Mouse (Mus musculus) cerebellum, postnatal 14 days (tissue): ENCODE measurements around the gene Pkd1l2.

Experiments
- DNase-seq, 2 experiments: peaks; one replicate each; pipeline ENCODE4 v3.0.0; 2021; ENCODE audit warnings: mixed read lengths in 2 of 2

Gene Pkd1l2

DNA sequence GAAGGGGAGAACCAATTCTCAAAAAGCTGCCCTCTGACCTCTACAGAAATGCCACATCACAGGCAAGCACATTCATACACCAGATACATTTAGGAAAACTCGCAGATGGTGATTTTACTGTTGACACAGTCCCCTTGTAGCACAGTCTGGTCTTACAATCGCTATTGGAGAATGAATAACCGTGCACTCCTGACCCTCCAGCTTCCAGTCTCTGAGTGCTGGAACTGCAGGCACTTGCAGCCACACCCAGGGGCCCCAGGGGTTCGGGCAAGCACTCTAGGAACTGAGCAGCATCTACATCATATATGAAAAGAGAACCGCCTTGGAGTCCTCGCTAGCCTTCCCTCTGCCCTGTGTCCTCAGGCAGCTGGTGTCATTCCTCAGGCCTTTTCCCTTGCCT is 50.8 kb downstream of the Pkd1l2 start:
- no peak for DNase-seq

DNA sequence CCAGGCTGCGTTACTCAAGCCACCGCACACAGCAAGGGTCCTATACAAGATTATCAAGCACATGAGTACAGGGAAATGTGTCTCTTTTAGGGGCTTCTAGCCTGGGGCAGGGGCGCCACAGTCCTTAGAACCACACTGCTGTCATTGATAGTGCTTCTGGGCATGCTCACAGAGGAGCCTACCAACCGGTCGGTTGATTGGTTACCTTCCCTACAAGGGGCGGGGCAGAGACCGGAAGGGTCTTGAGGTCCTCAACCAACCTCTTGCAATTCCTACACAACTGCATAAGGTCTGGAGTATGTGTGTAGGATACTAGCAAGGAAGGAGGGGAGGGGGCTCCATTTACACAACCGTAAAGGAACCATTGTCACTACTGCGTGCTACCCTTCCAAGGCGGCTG is 53.6 kb downstream of the Pkd1l2 start:
- no peak for DNase-seq

DNA sequence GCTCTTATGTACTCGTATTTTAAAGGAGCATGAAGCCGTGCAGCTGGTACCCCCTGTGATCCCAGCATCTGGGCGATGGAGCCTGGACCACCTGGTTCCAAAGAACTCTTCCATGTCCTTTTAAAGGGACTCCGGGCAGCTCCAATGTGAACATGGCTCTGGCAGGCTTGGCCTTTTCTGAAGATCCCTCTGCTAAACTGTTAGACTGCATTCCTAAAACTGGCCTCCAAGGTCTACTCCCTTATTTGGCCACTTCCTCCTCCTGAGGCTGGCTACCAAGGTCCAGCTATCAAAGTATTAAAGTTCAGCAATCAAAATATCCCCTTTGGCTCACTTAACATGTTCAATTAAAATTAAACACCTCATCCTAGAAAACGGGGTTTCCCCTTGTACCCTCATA is 54.6 kb downstream of the Pkd1l2 start:
- DNase-seq, result no peak

DNA sequence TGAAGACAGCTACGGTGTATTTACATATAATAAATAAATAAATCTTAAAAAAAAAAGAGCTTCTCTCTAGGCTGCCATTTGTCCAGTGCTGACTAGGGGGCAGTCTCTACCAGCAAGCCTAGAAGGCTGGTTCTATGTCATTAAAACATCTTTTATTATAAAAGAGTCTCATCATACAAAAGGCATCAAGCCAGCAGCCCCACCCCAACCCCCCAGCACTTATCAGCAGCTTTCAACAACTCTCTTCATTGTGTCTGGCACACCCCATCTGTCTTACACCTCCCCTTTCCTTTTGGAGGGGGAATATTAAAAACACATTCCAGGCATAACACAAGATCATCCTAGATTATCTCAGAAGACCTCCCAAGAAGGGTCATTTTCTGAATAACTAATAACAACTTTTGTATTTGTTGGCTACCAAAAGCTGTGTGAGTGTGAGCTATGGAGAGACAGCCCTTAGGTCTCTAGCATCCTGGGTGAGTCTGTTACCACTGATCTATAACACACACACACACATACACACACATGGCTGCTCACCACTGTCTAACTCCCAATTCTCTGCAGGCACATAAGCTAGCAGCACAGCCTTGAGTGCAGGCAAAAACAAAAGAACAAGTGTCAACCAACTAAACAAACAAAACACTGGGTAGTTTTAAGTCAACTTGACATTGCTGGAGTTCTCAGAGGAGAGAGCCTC is 59.8 kb downstream of the Pkd1l2 start:
- no peak for DNase-seq

DNA sequence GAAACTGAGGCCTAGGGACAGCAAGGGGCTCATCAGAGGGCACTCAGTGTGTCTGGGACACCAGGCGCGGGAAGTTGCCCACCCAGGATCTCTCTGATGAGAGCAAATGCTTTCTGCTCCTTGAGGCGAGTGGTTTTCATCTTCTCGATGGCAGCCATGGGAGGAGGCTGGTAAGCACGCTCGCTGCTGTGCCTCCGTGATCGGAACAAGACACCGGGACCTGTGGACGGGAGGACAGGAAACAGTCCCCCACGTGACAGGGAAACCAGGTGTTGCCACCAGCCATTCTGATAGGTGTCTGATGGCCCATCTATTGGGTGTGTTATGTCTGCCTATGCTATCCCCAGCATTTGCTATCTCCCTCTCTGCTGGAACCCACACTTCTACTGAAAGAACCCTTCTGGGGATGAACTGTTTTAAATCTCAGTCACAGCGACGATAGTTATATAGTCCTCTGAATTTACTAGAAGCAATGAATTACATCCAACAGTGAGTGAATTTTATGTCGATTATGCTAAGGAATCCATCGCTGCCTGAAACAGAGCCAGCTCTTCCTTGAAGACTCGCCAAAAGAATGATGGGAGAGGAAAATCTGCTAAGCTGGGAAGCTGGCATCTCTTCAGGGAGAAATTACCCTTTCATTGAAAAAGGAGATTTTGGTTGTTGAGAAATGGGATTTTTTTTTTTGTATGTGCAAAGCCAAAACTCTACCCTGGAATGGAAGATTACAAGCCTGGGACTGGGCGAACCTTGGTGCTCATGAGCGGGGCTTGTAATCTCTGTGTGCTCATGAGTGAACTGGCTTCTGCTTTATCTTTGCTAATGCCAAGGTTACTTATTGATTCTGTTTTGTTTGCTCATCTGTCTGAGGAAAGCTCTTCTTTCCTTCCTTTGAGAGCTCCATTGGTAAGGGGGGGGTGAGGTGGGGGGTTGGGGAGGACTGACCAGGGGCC is 62.6 kb downstream of the Pkd1l2 start:
- DNase-seq, result peak; percentile 17 to 27

DNA sequence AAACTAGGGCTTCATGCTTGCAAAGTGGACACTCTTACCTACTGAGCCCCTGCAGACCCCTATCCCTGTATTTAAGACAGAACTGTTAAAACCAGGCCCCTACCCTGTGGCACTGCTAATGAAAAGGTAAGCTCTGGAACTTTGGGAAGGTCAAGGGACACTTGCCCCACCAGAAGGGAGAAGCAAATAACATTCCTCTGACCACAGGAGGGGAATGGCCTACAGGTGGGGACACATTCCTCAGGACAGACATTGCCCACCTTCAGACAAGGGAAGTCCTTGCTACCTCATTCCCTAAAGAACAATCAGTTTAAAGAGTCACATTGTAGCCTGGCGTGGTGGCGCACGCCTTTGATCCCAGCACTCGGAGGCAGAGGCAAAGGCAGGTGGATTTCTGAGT is 64.4 kb downstream of the Pkd1l2 start:
- no peak for DNase-seq

DNA sequence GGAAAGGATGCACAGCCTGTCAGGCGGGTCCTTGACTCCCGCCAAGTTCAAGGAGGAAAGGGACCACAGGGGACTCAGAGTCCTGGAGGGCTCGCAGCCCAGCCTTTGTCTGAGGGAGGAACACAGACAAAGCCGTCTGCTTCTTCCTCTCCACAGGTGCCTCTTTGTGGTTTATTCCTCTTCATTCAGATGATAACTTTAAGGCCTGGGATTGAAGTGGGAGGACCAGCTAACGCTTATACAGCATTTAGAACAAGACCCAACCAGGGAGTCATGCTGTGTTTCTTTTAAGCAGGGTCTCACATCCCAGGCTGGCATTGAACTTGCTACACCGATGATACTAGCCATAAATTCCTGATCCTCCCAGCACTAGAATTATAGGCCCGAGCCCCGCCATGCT is 65.2 kb downstream of the Pkd1l2 start:
- no peak for DNase-seq

DNA sequence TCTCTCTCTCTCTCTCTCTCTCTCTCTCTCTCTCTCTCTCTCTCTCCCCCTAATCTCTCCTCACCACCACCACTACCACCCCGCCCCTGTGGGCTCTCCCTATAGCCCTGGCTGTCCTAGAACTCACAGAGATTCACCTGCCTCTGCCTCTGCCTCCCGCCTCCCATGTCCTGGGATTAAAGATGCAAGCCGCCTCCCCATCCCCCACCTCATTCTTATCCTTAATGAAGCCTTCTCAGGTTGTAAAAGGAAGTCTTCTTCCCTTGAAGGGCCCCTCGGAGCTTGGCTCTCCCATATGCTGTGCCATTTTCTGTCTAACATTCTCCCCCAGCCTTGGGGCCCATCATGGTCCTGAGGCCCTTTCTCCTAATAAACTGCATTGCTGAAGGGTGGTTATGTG is 66.6 kb downstream of the Pkd1l2 start:
- no peak for DNase-seq

DNA sequence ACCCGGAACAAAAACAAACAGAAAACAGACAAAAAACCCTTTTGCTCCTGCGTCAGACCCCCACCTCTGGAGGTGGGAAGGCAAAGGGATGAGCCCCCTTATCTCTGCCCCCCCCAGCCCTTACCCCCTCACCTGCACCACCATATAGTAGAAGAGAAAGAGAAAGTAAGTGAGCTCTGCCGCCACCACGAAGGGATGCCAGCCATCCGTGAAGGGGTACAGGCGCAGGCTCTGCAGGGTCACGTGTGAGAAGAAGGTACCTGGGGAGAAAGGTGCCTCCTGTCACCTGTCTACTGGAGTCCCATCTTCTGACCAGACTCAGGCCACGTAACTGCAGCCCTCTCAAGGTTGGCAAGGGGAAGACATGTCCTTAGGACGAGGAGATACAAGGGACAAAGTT is 70.9 kb downstream of the Pkd1l2 start:
- no peak for DNase-seq

DNA sequence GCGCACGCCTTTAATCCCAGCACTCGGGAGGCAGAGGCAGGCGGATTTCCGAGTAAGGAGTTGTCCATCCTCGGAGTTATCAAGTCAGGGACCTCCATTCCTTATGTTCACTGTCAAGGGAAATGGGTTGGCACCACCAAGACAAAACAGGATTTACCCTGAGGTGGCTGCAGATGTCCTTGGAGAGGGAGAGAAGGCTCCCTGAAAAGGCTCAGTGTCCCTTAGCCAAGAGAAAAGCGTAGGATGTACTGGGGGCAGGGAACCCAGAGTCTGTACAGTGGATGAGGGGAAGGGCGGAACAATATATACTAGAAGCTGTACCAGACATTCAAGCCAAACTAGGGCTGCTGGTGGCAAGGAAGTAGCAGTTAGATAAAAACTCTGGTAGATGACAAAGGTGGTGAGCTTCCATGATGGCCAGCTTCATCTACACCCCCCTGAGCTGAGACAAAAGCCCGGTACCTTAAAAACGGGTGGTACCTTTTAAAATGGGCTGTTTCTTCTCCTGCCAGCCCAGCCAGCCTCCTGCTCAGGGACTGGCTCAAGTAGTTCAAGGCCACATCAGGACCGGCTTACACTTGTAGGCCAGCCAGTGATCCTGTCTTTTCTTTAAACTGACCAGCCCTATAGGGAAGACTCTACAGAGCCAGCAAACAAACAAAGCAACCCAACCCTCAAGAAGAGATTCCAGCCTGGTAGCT is 88.1 kb downstream of the Pkd1l2 start:
- no peak for DNase-seq

DNA sequence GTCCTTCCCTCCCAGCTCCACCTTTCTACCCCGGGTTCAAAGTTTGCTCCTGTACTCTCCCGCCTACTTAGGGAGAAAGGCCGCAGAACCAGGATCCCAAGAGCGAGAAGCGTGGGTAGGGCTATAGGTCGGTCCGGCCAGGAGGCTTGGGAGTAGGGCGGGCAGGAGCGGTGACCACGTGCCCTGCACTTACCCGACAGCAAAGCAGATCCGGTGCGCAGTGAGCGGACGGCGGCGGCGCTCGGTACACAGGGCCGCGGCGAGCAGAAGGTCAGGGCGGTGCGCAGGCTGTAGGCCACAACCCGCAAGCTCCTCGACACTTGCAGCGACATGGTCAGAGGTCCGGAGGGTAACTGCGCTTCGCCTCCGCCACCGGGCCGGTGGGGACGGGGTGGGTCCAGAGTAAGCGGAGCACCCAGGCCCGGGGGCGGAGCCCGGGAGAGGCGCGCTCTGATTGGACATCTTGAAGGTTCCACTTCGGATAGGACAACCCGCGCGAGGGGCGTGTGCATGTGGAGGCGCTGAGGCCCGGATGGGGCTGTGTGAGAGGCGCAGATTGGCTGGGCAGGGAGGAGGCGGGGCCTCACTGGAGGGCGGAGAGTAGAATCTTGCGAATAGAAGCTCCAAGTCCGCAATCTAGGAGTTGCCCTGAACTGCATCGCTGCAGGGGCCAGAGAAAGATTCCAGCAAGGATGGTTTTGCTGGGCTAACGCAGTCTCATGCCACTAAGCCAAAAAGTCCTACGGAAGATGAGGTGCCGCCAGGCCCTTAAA is 89.0 kb downstream of the Pkd1l2 start, which contains the start of gene Gcsh:
Gene Gcsh, minus strand, starts transcription at position 443 of the 773 bp plus-strand sequence.
- DNase-seq, result peak; percentile 97

DNA sequence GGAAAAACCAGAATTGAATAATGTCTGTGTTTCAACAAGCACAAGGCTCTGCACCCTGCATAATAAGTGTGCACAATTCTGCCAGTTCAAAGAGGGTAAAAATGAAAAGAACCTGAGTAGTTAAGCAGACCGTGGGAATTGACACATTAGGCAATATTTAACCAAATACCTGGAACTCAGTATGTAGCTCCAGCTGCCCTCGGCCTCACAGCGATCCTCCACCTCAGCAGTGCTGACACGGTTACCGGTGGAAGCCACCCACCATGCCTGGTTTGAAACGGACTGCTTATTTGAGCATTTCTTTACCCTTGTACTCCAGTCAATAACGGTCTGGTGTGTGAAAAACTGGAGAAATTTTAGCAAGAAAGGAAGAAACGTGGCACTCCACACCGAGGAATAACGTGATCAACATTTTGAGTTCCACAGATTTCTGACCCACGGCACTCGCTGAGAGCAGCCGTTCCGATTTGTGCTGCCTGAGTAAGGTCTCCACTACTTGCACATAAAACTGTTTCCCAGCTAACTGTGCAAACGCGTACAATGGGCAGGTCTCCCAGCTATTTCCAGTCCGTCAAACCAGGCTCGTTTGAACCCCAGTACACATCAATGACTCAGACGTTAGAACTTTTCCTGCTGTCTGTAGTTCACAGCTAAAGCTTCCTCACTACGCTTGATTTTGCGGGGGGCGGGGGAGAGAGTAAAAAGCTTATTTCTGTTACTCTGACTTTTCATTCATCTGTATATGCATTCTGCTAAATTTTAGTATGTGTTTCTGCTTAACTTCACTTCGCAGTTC is 89.9 kb downstream of the Pkd1l2 start:
- DNase-seq, result peak in 1 of 2 experiments; percentile 15

DNA sequence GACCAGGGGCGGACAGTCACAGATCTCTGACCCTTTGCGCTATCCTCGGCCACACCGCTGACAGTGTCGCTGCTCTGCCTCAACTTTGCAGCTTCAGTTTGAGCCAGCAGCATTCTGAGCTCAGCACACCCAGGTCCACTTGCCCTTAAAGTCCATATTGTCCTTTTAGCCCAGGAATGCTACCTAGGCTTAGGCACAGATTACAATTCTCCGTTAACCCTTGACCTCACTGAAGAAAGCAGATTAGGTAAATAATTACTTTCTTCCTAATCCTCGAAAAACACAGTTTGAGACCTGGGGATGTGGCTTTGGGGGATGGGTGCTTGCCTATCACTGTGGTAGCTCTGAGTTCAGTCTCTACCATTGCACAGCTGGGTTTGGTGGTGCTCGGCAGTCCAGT is 91.0 kb downstream of the Pkd1l2 start:
- DNase-seq, result no peak

DNA sequence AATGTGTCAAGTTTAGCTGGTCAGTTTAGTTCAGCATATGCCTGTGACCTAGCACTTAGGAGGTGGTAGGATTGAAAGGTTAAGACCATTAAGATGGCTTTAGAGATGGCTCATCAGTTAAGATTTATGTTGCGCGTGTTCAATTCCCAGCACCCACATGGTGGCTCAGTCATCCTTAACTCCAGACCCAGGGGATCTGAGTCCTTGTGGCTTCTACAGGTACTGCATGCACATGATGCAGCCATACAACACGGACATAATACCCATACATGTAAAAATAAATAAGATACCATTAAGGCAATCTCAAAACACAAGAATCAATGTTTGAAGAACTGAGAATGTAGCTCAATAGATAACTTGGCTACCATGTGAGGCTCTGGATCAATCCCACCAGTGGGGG is 92.4 kb downstream of the Pkd1l2 start:
- no peak for DNase-seq

DNA sequence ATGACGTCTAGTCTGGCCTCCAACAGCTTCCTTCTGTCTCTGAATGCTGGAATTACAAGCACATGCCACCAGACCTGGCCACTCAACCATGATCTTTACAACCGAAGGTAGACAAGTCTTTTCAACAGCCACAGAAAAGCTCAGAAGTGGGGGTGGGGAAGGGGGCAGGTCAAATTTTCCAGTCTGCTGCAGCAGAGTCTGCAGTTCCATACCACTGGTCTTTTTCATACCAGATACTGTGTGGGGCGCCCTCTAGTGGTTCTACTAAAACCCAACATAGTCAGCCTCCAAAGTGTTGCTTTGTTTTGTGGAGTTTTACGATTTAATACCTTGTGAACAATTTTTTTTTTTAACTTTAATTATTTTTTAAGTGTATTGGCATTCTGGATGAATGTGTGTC is 102.1 kb downstream of the Pkd1l2 start:
- peak; percentile 74 to 81 for DNase-seq

DNA sequence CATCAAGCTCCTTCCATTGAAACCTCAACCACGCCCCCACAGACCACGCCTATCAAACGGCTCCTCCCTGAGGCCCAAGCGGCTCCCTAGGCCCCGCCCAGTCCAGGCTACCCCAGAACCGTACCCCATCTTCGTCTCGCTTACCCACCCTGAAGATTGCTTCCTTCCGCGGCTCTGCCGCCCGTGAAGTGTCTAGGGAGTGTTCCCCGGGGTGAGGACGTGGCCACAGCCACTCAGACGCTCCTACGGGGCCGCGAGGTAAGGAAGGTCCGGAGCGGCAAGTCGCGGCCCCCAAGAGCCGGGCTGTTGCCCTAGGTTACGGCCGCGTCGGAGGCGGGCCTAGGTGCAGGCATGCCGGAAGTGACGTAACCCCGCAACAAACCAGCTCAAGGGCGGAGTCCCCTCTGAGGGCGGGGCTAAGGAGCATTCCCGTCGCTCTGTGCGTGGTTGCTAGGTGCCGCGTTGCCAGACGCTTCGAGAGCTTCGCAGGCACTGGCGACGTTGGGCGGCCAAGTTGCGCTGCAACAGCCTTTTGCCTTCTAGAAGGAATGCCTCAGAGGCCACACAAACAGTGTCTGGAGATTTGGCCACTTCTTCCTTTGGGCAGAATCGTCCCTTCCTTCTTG is 103.5 kb downstream of the Pkd1l2 start, which contains the start of gene 1700030J22Rik:
Gene 1700030J22Rik, minus strand, starts transcription at position 329 of the 626 bp plus-strand sequence.
- peak; percentile 98 to 99 for DNase-seq

DNA sequence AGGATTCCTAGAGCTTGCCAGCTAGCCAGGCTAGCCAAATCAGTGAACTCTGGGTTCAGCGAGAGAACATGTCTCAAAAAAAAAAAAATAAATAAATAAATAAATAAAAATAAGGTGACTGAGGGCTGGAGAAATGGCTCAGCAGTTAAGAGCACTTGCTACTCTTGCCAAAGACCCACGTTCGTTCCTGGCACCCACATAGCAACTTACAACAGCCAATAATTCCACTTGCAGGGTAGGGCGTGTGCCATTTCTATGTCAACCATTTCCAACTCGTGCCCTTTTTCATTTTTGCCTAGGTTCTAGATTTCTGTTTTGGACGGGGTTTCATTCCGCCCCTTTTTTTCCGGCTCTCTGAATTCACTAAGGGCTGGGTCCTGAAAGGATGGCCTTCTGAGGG is 104.2 kb downstream of the Pkd1l2 start:
- peak; percentile 7 to 10 for DNase-seq

DNA sequence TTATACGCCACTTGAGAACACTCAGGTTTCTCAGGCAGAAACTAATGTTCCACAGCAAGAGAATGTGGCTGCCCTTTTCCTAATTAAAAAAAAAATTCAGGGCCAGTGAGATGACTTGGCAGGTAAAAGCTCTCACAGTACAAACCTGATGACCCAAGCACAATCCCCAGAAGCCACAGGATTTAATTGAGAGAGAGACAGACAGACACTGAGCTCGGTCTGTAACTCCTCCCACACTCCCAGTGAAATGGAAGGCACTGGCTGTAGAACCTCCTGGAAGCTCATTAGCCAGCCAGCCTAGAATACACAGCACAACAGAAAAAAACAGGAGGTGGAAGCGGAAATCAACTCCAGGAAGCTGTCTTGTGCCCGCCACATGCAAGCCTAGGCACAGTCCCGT is 106.6 kb downstream of the Pkd1l2 start:
- no peak for DNase-seq

DNA sequence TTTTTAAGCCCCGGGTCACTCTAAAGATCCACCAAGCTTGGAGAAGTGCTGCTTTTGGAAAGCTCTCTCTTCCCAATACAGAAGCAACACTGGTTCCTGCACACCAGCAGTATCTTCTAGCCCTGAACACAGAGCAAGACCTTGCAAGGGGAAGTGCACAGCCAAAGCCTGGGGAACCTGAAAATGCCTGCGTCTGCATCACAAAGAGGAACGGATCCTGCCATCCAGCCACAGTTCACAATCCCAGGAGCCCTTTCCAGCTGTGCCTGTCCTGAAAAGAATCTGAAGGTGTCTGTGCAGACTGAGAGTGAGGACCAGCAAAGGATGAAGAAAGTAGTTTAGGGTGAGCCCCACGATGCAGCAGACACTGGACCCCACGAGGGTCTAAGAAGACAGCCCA is 107.2 kb downstream of the Pkd1l2 start:
- DNase-seq, result no peak

DNA sequence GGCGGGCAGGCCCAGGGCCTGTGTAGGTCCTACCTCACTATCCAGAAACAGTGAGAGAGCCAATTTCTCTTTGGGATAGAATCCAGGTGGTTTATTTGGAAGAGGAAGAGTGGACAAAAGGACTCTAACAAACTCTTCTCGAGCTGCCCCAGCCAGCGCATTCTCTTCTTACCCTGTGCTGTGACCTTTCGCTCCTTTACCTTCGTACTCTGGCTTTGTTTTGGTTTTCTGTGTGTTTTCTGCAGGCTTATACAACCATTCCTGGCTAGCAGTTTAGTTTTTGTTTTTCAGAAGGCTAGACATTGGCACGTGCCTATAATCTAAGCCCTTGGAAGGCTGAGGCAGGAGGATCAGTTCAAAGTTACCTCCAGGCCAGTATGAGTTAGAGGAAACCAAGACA is 112.7 kb downstream of the Pkd1l2 start:
- DNase-seq, result no peak

DNA sequence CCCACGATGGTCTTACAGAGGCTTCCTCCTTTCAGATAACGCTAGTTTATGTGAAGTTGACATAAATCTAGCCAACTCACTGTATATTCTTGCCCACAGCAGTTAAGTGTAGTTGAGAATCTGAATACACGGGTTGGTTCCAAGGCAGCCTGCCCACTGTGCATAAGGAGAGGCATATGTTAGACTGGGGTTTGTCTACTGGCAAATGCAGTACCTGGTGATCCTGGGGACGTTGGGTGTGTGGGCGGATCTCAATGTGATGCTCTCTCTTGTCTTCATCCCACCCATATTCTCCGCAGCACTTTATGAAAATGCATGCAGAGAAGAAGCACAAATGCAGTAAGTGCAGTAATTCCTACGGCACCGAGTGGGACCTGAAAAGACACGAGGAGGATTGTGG is 127.8 kb downstream of the Pkd1l2 start:
- no peak for DNase-seq
